Mouse (Mus musculus) ES-Bruce4 (cell line): ENCODE results near the gene Nck2. TPM values are rescaled to one million over a fixed set of nuclear protein-coding genes. Genes with fewer than 3 reads are reported as not detected.

ENCODE experiments used
- H3K27ac ChIP-seq: 2 replicates; pipeline ENCODE4 v1.5.1; 2012; ENCODE audit warnings: low read length, inconsistent platforms; ENCODE audit not compliant: insufficient read depth
- H3K27me3 ChIP-seq: 2 replicates; pipeline ENCODE4 v1.6.1; 2012; ENCODE audit warnings: mild to moderate bottlenecking, low read length, inconsistent platforms; ENCODE audit not compliant: control insufficient read depth, poor library complexity, insufficient read depth, severe bottlenecking
- H3K36me3 ChIP-seq: 2 replicates; pipeline ENCODE4 v1.6.1; 2012; ENCODE audit warnings: inconsistent platforms, mild to moderate bottlenecking, low read length, moderate library complexity; ENCODE audit not compliant: control insufficient read depth, poor library complexity, insufficient read depth, severe bottlenecking
- H3K4me1 ChIP-seq: one replicate; pipeline ENCODE4 v1.8.1; 2011; ENCODE audit warnings: low read length; ENCODE audit not compliant: control insufficient read depth, insufficient read depth
- H3K4me3 ChIP-seq: 2 replicates; pipeline ENCODE4 v1.5.1; 2011; ENCODE audit warnings: low read depth, mild to moderate bottlenecking, low read length
- H3K9ac ChIP-seq: 2 replicates; pipeline ENCODE4 v1.6.1; 2012; ENCODE audit warnings: low read depth, mild to moderate bottlenecking, inconsistent platforms; ENCODE audit not compliant: poor library complexity, severe bottlenecking
- H3K9me3 ChIP-seq: replicated peaks from 2 replicates; pipeline ENCODE4 v1.6.1; 2012; ENCODE audit warnings: mild to moderate bottlenecking, low read length, inconsistent platforms; ENCODE audit not compliant: control insufficient read depth, poor library complexity, insufficient read depth, severe bottlenecking
- CTCF ChIP-seq: IDR thresholded peaks from one replicate; pipeline ENCODE4 v1.8.1; 2011; ENCODE audit warnings: low read depth, low read length
- EP300 ChIP-seq: IDR thresholded peaks from 2 replicates; pipeline ENCODE4 v1.6.1; 2011; ENCODE audit warnings: low read depth, low read length; ENCODE audit not compliant: insufficient read depth
- POLR2A ChIP-seq: IDR thresholded peaks from one replicate; pipeline ENCODE4 v1.8.1; 2011; ENCODE audit warnings: low read length; ENCODE audit not compliant: insufficient read depth
- polyA plus RNA-seq: library from polyadenylated mRNA; stranded (reverse); fragments of >200 nt; gene quantifications from 2 replicates; pipeline ENCODE4 v1.2.4, GENCODE M21; 2011; ENCODE audit warnings: low read depth; ENCODE audit not compliant: missing spikeins, insufficient read depth, insufficient read length

Gene Nck2
- polyA plus RNA-seq, 1 experiment: 21.2 TPM

DNA sequence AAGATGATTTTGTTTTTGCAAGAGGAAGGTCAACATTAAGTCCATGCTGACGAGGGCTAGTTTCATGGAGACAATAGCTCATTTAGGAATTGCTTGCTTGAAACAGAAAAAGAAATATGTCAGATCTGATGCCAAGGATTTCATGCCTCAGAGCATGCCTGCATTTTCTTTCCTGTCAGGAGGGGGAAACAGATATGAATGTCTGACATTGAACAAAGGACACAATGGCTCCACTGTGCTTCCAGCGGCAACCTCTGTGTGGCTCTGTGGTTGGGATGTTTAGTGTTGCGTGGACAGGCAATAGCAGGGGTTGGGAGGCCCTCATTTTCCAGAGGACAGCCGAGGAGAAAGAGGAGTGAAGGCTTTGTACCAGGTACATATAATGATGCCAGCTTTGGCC is 171.6 kb downstream of the Nck2 start:
- Histone ChIP-seq H3K4me1 (no peaks in the 10 kb centered on the region), H3K36me3 (no peaks in the 10 kb centered on the region), H3K4me3 (no peak overlapping the region), H3K9ac (no peak overlapping the region), H3K27ac (no peak overlapping the region), H3K9me3 (0 out of 2 replicates have a peak, but pooled peaks cover 4% of the 10 kb centered on the region), H3K27me3 (no peaks in the 10 kb centered on the region)
- TF ChIP-seq EP300 (no peak), CTCF (no peak), POLR2A (no peak)

Other genes starting within 250 kb of the Nck2 start
- 11.6 and 13.3 TPM in 2 replicates for gene Fhl2, start 247.6 kb upstream of the Nck2 start, polyA plus RNA-seq